Mouse (Mus musculus) retina, embryonic 14.5 days (tissue): ENCODE data around the gene Igsf8.
A peak's percentile ranks its signal among the peaks of the same experiment; 100 is the strongest.

Experiments used
- DNase-seq: peaks from one replicate; pipeline ENCODE4 v3.0.0-alpha.2; 2015; ENCODE audit warnings: low spot score

Igsf8 gene

DNA sequence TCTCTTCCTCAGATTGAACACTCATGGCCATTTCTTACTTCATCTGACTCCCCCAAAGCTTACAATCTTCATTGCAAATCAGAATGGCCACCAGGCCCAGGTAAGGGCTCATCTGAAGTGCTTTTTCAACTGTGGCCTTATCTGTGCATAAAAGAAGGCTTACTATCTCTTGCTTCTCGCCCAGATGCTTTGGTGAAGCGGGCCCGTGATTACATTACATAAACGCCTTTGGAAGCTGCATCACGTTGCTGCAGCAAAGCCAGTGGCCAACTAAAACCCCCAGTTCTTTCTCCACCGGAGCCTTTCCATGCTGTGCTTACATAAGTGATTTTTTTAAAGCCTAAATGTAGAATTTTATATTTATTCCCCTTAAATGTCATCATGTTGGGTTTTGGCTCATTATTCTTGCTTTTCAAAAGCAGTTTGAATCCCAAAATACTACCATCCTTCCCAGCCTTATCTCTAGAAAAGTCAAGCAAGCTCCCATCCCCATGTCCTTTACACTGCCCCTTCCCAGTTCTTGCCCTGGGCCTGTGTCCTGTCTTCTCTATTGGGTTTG lies 62.4 kb downstream of the Igsf8 start:
- DNase-seq, result no peak

DNA sequence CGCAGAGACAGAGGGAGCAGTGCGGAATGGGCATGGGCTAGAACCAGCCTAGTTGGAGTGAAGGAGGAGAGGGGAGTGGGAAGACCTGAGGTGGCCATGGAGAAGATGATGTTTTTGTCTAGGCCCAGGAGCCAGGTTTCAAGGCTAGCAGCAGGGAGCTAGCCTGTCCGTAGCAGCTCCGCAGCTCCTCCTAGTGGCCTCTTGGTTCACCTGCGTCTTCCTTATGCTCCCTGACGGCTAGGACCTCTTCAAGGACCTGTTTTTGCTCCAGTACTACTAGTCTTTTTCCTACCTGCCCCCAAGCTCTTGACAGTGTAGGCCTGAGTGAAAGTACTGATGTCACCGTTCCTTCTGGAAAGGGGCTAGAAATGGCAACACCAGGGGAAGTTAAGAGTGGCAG lies 63.3 kb downstream of the Igsf8 start:
- peak; percentile 94 for DNase-seq

DNA sequence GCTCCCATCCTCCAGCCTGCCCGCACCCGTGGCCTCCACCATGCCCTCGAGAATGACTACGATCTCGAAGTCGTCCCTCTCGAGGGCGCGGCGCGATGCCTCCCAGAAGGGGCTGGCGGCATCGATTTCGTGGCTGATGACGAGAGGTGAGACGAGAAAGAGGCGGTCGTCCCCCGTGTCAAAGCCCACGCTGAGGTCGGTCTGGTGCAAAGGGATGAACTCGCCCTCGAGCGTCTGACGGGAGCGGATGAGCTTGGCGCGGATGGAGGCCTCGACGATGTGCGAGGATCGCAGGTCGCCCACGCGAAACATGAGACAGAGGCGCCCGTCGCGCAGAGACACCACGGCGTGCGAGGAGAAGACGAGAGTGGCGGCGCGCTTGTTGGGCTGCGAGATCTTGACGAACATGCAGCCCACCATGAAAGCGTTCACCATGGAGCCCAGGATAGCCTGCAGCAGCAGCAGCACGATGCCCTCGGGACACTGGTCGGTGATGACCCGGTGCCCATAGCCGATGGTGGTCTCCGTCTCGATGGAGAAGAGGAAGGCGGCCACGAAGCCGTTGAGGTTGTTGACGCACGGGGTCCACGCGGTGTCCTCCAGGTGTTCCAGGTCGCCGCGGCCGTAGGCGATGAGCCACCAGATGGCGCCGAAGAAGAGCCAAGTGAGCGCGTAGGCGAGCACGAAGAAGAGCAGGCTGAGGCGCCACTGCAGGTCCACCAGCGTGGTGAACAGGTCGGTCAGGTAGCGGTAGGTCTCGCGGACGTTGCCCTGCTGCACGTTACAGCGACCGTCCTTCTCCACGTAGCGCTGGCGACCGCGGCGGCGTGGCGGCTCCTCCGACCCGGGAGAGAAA lies 64.5 kb downstream of the Igsf8 start:
- DNase-seq, result peak; percentile 74

DNA sequence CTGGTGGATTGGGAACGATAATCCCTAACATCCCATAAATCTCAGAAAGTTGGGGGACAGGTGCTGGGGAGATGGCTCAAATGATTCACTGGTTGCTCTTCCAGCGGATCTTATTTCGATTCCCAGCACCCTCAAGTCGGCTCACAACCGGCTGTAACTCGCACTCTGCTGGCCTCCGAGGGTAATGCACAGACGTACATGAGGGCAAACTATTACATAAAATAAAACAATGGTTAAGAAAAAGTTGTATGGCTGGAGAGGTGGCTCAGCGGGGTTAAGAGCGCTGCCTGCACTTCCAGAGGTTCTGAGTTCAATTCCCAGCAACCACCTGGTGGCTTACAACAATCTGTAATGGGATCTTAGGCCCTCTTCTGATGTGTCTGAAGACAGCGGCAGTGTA lies 65.2 kb downstream of the Igsf8 start:
- no peak for DNase-seq

DNA sequence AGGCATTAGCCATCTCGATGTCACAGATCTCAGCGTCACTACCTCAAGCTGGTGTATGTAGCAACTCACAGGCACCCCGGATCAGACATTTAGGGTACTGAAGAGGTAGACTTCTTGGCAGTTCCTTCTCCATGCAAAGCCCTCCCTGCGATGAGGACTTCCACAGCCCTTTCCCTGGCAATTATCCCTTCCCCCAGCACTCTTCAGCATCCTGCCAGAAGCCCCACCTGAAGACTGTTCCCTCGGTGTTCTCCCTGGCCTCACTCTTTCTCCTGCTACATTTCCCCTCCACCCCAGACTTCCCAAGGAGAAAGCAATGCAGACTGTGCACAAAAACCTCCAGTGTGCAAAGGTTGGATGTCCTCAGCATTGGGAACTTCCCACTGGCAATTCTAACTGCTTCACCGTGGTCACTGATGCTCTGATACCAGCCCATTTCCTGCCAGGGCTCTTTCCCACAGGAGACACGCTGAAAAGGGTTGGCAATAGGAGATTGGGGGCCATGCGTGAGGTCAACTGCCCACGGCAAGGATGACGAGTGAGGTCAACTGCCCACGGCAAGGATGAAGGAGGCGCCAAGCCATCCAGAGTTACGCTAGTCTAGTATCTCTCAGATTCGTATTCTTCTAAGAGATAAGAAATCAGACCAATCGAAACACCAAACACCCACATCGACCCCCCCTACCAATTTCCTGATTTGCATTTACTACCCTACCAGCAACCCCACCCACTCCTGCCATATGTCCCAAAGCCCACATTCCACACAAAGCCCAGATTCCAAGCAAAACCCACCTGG lies 66.0 kb downstream of the Igsf8 start:
- DNase-seq, result no peak

DNA sequence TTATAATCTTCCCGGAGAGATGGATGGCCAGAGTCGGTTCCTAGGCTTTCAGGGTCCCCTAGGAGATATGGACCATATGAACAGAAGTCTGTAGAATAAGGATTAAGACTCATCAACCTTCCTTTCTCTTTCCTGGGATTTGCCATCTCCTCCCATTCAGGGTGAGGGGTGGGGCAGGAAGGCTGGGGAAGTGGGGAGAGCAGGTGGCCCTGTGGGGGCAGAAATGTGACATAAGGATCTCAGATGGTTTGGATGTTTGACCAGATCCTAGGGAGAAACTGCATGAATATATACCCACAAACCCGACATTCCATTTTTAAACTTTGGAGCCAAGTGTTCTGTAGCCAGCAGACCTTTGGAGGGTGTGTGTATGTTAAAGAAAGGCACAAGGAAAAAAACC lies 66.6 kb downstream of the Igsf8 start:
- DNase-seq, result no peak

DNA sequence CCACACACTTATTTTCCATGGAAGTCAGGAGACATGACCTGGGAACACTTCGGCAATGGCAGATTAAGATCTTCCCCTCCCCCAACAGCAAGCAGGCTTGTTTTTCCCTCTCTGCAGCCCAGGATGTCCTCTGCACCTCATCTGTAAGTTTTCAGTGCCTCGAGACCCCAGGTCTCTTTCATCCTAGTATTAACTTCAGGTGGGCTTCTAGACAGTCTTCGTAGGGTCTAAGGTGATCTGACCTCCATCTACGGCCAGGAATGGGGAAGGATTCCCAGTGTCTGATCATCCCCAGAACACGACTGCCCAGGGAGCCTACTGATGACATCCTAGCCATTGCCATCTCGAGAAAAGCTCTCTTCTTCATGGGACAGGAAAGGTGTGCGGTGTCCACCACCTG lies 67.0 kb downstream of the Igsf8 start:
- DNase-seq, result no peak

DNA sequence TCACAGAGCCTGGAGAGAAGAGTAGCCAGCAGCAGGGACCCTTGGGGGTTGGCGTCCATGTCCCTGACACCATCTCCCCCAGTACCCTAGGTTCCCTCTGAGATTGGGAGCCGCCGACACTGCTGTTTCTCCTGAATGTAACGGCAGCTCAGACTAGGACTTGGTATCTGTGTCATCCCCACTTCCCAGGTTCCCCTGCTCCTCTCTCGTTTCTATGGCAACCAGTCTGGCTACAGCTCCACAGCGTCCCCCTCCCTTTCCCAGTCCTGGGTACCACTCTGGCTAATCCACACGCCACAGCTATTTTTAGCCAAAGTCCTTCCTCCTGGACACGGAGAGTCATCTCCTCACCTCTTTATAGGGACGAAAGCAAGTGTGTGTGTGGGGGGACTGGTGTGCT lies 67.7 kb downstream of the Igsf8 start, which contains the start of gene Kcnj9:
TSS of gene Kcnj9 (minus strand) at position 188 of the 400 bp plus-strand sequence.
- peak; percentile 81 for DNase-seq

DNA sequence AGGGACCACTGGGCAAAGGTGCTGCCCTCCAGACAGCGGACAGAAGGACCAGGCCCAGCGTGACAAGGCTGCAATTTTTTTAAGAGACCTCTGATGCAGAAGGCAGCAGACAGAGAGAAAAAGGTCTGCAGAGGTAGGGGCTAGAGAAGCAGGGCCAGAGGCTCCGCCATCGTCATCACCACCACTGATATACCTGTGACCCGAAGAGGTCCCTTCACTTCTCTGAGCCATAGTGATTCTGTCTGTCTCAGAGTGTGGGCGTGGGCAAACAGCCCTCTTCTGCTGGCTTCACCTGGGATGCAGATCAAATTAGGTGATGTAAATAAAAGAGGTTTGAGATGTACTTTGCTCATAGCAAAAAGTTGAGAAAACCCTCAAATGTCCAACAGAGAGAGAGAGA lies 68.2 kb downstream of the Igsf8 start:
- DNase-seq, result no peak

DNA sequence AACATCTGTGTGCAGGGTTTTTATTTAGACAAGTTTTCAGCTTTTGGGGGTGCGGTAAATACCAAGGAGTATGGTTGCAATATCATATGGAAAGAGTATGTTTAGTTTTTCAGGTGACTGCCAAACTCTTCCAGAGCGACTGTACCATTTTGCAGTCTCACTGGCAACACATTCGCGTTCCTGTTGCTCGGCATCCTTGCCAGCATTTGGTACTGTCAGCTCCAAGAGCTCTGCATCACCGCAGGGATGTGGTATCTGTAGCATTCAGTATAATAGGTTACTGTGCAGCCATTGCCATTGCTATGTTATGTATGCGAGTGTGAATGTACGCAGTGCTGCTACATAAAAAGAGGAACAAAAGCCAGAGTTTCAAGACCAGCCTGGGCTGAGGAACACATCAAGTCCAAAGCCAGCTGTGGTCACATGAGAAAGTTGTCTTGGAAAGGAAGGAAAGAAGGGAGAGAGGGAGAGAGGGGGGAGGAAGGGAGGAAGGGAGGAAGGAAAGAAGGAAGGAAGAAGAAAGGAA lies 70.0 kb downstream of the Igsf8 start:
- DNase-seq, result no peak

DNA sequence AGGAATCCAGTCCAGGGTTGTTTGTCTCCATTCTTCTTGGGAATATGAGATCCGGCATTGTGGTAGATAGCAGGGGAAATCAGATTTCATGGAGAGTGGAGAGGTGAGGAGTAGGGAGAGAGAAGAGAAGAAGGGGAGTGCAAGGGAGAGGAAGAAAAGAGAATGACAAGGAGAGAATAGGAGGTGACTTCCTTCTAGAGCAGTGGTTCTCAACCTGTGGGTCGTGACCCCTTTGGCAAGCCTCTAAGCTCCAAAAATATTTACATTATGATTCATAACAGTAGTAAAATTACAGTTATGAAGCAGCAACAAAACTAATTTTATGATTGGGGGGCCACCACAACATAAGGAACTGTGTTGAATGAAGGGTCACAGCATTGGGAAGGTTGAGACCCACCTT lies 71.5 kb downstream of the Igsf8 start:
- no peak for DNase-seq

DNA sequence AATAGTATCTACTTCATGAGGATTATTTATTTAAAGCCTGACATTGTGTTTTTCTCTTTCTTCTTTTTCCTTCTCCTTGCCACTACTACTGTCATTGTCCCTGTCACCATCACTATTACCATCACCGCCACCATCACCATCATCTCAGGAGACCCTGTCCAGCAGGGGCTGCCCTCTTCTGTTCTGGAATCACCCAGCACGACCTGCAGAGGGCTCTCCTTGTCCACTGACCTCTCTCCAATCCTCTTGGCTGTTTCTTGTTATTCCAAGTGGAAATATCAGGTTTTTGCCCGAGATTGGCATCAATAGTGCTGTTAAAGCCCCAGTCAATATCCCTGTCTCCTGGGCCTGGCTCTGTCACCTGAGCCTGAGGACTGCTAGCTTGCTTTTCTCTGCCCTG lies 72.1 kb downstream of the Igsf8 start:
- DNase-seq, result peak; percentile 70

DNA sequence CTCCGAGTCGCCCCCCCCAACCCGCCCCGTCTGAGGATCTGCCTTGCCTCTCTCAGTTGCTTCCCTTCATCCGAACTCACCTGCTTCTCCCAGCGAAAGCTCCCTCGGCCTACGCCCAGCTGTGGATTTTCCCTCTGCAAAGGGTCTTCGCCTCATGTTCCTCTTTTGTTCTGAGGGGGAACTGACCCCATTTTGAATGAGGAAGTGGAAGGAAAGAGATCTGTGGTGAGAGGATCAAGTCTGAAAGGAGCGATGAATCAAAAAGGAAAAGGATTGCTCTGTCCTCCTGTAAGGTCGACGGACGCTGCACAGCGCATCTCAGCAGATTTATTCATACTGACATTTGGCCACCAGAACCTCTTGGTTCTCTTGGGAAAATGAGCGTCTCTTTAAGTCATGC lies 74.4 kb downstream of the Igsf8 start:
- DNase-seq, result no peak

DNA sequence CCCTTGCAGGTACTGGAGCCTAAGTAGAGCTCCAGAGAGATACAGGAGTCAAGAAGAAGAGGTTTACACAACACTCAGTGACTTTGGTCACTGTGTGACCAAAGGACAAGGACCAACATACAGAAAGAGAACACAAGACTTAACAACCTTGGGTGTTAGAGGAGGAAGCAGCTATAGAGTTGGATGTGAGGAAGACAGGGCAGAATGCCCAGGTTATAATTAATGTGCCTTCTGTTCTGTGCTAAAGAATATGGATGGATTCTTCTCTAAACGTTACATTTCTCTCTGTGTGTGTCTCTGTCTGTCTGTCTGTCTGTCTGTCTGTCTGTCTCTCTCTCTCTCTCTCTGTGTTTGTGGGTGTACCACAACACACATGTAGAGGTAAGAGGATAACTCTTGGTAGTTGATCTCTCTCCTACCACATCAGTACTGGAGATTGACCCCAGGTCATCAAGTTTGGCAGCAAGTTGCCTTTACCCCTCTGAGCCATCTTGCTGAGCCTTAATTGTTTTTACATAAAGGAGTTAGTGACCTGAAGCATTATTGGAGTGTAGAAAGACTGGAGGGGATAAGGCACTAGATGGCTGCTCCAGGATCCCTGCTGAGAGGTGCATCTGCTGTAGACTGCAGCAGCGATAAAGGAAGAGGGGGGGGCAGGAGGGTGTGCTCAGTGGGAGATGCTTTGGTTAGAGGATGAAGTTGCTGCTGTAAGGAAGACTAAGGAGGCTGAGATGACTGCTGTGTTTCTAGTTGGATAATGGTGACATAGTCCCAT lies 76.2 kb downstream of the Igsf8 start:
- peak; percentile 54 for DNase-seq

DNA sequence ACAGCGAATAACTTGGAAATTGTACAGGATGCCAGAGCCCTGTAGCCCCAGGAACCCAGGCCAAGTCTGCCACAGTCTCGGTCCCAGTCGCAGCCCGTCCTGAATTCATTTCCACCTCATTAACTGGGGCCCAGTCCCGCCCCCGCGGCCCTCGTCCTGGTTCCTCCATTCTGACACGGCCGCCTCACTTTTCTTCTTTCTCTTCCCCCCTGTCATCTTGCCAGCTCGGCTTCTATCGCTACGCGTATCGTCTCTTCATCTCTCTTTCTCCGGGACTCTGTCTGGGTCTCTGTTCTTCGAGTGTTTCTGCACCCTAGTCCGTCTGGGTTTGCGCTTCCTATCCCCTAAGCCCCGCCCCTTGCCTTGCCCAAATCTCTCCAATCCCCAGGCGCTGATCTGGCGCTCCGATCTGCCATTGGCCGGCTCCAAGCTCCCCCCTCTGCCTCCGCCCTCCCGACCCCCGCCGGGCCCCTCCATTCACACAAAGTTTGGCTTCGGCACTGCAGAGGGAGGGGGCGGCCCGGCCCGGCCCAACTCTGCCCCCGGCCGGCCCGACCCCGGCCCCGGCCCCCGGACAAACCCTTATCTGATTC lies 79.4 kb downstream of the Igsf8 start, which contains the start of gene Kcnj10:
TSS of gene Kcnj10 (plus strand) at position 482 of the 593 bp plus-strand sequence.
- peak; percentile 82 for DNase-seq

DNA sequence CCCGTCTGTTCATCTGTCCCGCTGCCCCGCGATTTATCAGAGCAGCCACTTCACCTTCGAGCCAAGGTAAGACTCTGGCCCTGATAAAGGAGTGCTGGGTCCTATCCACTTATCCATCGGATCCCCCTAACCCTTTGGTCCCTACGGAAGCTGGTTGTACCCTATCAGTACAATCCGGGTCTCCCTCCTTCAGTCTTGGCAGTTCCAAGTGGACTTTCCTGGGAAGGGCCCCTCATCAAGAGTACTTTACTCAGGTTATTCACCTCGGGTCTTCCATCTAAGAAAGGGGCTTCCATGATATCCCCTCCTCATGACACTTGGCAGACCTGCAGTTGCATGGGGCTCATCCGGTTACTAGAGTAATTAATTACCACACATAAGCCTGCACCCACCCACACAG lies 79.9 kb downstream of the Igsf8 start:
- no peak for DNase-seq

DNA sequence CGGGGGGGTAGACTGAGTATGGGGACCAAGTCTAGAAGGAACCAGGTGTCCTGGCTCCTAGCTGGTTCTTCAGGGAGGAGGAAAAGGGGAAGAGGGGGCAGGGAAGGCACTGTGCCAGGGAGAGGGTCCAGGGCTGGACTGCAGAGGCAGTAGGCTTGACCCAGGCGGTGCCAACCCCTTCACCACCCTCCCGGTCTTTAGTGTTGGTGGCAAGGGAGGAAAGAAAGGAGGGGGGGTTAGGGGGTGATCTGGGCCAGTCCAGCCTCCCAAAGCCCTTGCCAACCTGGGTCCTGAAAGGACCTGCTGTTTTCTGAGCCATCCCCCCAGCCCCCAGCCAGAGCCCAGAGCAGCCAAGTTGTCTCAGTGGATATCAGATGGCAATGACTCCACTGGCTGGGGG lies 81.3 kb downstream of the Igsf8 start:
- DNase-seq, result no peak

DNA sequence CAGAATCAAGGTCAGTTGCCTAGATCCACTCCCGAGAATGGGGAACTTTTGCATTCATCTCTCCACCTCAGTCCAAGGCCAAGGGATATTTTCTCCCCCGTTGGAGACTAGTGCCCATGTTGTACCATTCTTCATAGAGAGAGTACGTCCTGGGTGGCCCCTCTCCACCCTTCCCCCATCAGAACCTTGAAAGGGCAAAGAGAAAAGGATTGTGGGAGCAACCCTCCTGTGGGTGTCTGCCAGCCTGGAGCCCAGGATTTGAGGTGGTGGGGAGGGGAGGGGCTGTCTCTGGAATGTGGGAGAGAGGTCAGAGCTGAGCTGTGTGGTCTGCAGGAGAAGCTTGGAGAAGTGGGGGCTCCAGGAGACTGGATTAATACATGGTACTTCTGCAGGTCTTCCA lies 82.5 kb downstream of the Igsf8 start:
- no peak for DNase-seq

DNA sequence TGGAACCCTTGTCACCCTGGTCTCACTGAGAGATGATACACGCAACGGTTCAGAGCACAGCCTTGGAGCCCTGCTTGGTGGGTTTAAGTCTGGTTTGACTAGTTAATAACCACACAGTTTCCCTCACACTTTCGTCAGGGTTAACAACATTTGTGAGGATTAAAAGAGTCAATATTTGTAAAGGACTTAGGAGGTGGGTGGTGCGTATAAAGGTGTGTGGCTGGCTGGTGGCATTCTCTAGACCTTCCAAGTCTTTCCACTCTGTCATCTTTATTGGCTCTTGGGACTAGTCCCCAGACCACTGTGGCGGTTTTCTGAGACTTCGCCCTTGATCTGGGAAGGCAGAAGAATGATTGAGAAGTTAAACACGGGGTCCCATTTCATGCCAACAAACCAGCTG lies 83.4 kb downstream of the Igsf8 start:
- no peak for DNase-seq

DNA sequence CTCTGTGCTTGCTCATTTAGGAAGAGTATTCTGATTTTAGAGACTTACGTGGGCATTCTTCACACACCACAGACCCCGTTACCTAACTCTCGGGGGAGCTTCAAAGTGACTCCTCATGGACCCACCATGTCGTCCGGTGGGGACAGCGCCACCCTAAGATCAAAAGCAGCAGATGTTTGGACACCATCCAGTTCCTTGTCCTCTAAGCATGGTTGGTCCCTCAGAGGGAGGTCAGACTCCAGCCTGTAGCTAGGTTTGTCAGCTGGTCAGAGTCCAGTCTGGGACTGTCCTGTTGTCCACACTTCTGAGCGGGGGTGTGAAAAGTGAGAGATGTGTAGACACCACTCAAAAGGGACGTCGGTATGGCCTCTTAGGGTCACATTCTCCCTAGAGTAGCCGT lies 85.3 kb downstream of the Igsf8 start:
- DNase-seq, result no peak

DNA sequence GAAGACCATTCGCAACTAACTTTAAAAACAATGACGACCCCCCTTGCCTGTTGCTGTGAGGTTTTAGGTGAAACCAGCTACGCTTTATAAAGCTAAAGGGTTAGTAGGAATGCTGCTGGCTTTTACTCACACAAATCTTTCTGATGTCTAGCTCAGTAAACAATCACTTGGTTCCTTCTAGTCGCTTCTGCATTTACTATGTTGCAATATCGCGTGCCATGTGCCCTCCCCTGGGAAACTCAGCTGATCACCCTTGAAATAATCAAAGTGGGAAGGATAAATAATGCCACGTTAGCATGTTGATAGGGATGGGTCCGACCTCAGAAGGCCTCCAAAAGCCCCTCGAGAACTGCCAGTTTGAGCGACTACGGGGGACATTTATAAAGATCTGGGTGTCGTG lies 85.9 kb downstream of the Igsf8 start:
- no peak for DNase-seq

DNA sequence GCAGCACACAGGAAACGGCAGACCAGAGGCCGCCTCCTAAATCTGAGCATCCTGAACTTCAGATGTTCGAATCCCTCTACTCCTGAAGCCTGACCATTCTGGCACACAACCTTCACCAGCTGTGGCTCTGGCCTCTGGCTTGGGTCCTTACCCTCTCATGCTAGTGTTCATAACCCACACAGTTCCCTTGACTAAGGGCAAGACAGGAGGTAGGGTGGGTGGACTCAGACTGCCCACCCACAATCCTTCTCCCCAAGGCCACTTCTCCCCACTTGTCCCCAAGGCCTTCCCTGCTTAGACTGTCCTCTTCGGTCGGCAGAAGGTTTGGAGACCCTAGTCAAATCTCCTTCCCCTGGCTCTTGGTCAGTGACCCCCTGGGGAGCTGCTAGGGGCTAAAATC lies 88.1 kb downstream of the Igsf8 start:
- DNase-seq, result no peak
